Mouse (Mus musculus) cerebellum, postnatal 25 days (tissue): ENCODE measurements around the gene Slc17a2.
A peak's percentile ranks its signal among the peaks of the same experiment; 100 is the strongest.
"Not testable (repeated sequence)": the region's sequence is repeated elsewhere in the genome, so short reads cannot be mapped to it uniquely, and the experiment has no call there.

Experiments
- DNase-seq, 2 experiments: peaks; one replicate each; pipeline ENCODE4 v3.0.0; 2021; ENCODE audit warnings: mixed read lengths in 2 of 2

The Slc17a2 gene

GRCm38 (mm10) chr13:23806422-23807052, at the start of gene Slc17a2:
Gene Slc17a2, plus strand, starts transcription at chr13:23806993.
- no peak for DNase-seq

GRCm38 (mm10) chr13:23757211-23757773, 49.5 kb upstream of the Slc17a2 start:
- DNase-seq: peak in 1 of 2 experiments; percentile 16

- no peak for DNase-seq
These were observed 48.9 kb upstream of the Slc17a2 start for GRCm38 (mm10) chr13:23757921-23758320.

- no peak for DNase-seq
These were observed 47.5 kb upstream of the Slc17a2 start for GRCm38 (mm10) chr13:23759251-23759771.

- no peak for DNase-seq
These were observed 46.9 kb upstream of the Slc17a2 start for GRCm38 (mm10) chr13:23759916-23760239.

- DNase-seq: peak in 1 of 2 experiments; percentile 19
These were observed 46.4 kb upstream of the Slc17a2 start for GRCm38 (mm10) chr13:23760240-23760971.

- peak; percentile 98 to 99 for DNase-seq
These were observed 45.6 kb upstream of the Slc17a2 start, which contains the start of gene Hist1h4a for GRCm38 (mm10) chr13:23760972-23761864. Gene Hist1h4a, minus strand, starts transcription at chr13:23761230.

- peak; percentile 66 to 71 for DNase-seq
These were observed 44.6 kb upstream of the Slc17a2 start, which contains the start of gene Hist1h3a for GRCm38 (mm10) chr13:23761871-23762821. Gene Hist1h3a, minus strand, starts transcription at chr13:23762386.

- no peak for DNase-seq
These were observed 43.6 kb upstream of the Slc17a2 start for GRCm38 (mm10) chr13:23763242-23763585.

- DNase-seq: peak; percentile 76 to 82
These were observed 43.0 kb upstream of the Slc17a2 start, which contains the start of gene Hist1h1a for GRCm38 (mm10) chr13:23763586-23764323. Gene Hist1h1a, plus strand, starts transcription at chr13:23763666.

GRCm38 (mm10) chr13:23764324-23765171, 42.2 kb upstream of the Slc17a2 start:
- DNase-seq: no peak

- no peak for DNase-seq
These were observed 41.6 kb upstream of the Slc17a2 start for GRCm38 (mm10) chr13:23765172-23765513.

GRCm38 (mm10) chr13:23766772-23767171, 40.0 kb upstream of the Slc17a2 start:
- DNase-seq: no peak

GRCm38 (mm10) chr13:23768834-23769397, 37.9 kb upstream of the Slc17a2 start:
- no peak for DNase-seq

GRCm38 (mm10) chr13:23769613-23770012, 37.2 kb upstream of the Slc17a2 start, which contains the start of gene Trim38:
Gene Trim38, plus strand, starts transcription at chr13:23769913.
- DNase-seq: not testable (repeated sequence)

GRCm38 (mm10) chr13:23772561-23773313, 34.1 kb upstream of the Slc17a2 start:
- peak in 1 of 2 experiments; percentile 31 for DNase-seq

GRCm38 (mm10) chr13:23778339-23778738, 28.5 kb upstream of the Slc17a2 start:
- DNase-seq: no peak

GRCm38 (mm10) chr13:23779025-23779424, 27.8 kb upstream of the Slc17a2 start:
- no peak for DNase-seq

GRCm38 (mm10) chr13:23792520-23792919, 14.3 kb upstream of the Slc17a2 start:
- DNase-seq: peak; percentile 15 to 63
